Mouse (Mus musculus) heart, postnatal 0 days (tissue): Measurements from ENCODE around the gene Grik1.

Source experiments
- CTCF ChIP-seq: IDR thresholded peaks from 2 replicates; pipeline ENCODE4 v1.5.1; 2016; ENCODE audit warnings: antibody characterized with exemption, control low read depth, low read depth
- EP300 ChIP-seq: IDR thresholded peaks from 2 replicates; pipeline ENCODE4 v1.6.1; 2016; ENCODE audit warnings: antibody characterized with exemption, low read depth

DNA sequence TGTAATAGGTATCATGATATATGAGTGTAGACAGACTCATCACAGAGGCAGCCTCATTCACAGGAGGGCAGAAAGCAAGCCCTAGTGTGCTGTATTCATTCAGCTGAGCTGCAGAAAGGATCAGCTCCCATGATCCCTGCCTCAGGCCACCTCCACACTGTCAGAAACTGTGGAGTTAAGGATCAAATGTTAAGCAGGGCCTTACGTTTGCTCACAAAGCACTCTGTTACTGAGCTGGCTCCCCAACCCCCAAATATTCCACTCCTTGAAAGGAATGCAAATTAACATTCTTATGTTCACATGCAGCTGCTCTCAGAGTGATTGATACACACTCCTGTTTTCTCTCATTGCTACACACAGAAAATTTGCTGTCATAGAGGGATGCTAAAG lies 372.9 kb downstream of the Grik1 start:
- no peak for TF ChIP-seq CTCF
- no peak for TF ChIP-seq EP300
